Mouse (Mus musculus) embryonic facial prominence, embryonic 14.5 days (tissue): ENCODE measurements around the gene Krtap3-3. TPM values are rescaled to one million over a fixed set of nuclear protein-coding genes. Genes with fewer than 3 reads are reported as not detected.

Experiments used
- ATAC-seq: fragments of 200-750 bp; cut with Nextera tagmentation; 2 replicates; pipeline ENCODE4 v1.8.0; 2017; ENCODE audit warnings: low read depth, moderate number of reproducible peaks, moderate TSS enrichment
- DNase-seq: peaks from one replicate; pipeline ENCODE4 v3.0.0-alpha.2; 2015; ENCODE audit warnings: low spot score
- H3K27ac ChIP-seq: fragments of 300-500 bp; sonication (generic); replicated peaks from 2 replicates; pipeline ENCODE4 v1.5.1; 2014; ENCODE audit warnings: low read depth, mild to moderate bottlenecking, low read length, moderate library complexity
- H3K27me3 ChIP-seq: fragments of 300-500 bp; sonication (generic); replicated peaks from 2 replicates; pipeline ENCODE4 v1.6.1; 2014; ENCODE audit warnings: low read length; ENCODE audit not compliant: control insufficient read depth, insufficient read depth
- H3K36me3 ChIP-seq: fragments of 300-500 bp; sonication (generic); 2 replicates; pipeline ENCODE4 v1.6.1; 2014; ENCODE audit warnings: low read length, mixed read lengths; ENCODE audit not compliant: control insufficient read depth, insufficient read depth
- H3K4me1 ChIP-seq: fragments of 300-500 bp; sonication (generic); 2 replicates; pipeline ENCODE4 v1.6.1; 2014; ENCODE audit warnings: antibody characterized with exemption, low read length; ENCODE audit not compliant: control insufficient read depth, insufficient read depth
- H3K4me2 ChIP-seq: fragments of 300-500 bp; sonication (generic); 2 replicates; pipeline ENCODE4 v1.6.1; 2014; ENCODE audit warnings: low read depth, mild to moderate bottlenecking, low read length, moderate library complexity, mixed read lengths
- H3K4me3 ChIP-seq: fragments of 300-500 bp; sonication (generic); 2 replicates; pipeline ENCODE4 v1.5.1; 2014; ENCODE audit warnings: low read depth, mild to moderate bottlenecking, low read length
- H3K9ac ChIP-seq: fragments of 300-500 bp; sonication (generic); 2 replicates; pipeline ENCODE4 v1.6.1; 2014; ENCODE audit warnings: low read depth, mild to moderate bottlenecking, low read length, moderate library complexity, mixed read lengths
- H3K9me3 ChIP-seq: fragments of 300-500 bp; sonication (generic); 2 replicates; pipeline ENCODE4 v1.6.1; 2016; ENCODE audit warnings: low read length; ENCODE audit not compliant: control insufficient read depth
- WGBS: fragments of 180-500 bp; shearing (Covaris S2); extraction: QIAGEN DNeasy Blood & Tissue Kit; methylation state at CpG from one replicate; pipeline ENCODE4 v1.1.7; 2014; 5-methylcytosine and 5-hydroxymethylcytosine counted together
- polyA plus RNA-seq: library from polyadenylated mRNA; unstranded; fragments of >200 nt; fragmentation: Nextera tagmentation; extraction: Ambion mirVana; gene quantifications from 2 replicates; pipeline ENCODE4 v1.2.1, GENCODE M21; 2014

The Krtap3-3 gene
- polyA plus RNA-seq, 1 experiment from 2014 or later, result 1.0 TPM

- no peak within 1 kb of the TSS for H3K27ac ChIP-seq
- no peaks in the 10 kb centered on the region for H3K27me3 ChIP-seq
- H3K36me3 ChIP-seq, result no peaks in the 10 kb centered on the region
- no peak within 1 kb of the TSS for H3K4me2 ChIP-seq
- no peak within 1 kb of the TSS for H3K9ac ChIP-seq
- no peak within 1 kb of the TSS for H3K4me3 ChIP-seq
- no peaks in the 10 kb centered on the region for H3K4me1 ChIP-seq
- 81% methylated on average over 13 of the region's 13 CpGs for WGBS
- ATAC-seq (no peak), DNase-seq (no peak)
- no peaks in the 10 kb centered on the region for H3K9me3 ChIP-seq
Observed at GRCm38 (mm10) chr11:99521288-99521860, 29.3 kb downstream of the Krtap3-3 start, which contains the start of gene Krt39. Gene Krt39 (minus strand): TSS chr11:99521338.

- Histone ChIP-seq H3K9me3 (no peaks in the 10 kb centered on the region), H3K36me3 (no peaks in the 10 kb centered on the region), H3K4me2 (no peak overlapping the region), H3K9ac (no peak overlapping the region), H3K27ac (no peak overlapping the region), H3K27me3 (no peaks in the 10 kb centered on the region), H3K4me3 (no peak overlapping the region), H3K4me1 (no peaks in the 10 kb centered on the region)
- DNase-seq, result peak; percentile 73
- 0 out of 2 replicates have a peak, but pooled peaks have one; percentile 47 for ATAC-seq
- 77% methylated on average over 8 of the region's 8 CpGs for WGBS
Observed at GRCm38 (mm10) chr11:99514098-99514497, 36.6 kb downstream of the Krtap3-3 start.

Other genes with a start within 250 kb of the Krtap3-3 start
- 4.4 and 6.2 TPM in 2 replicates for gene Krt25, start 227.9 kb downstream of the Krtap3-3 start, polyA plus RNA-seq
- 0.24 and 0.42 TPM in 2 replicates for gene Krt26, start 212.9 kb downstream of the Krtap3-3 start, polyA plus RNA-seq
- 3.2 and 6.1 TPM in 2 replicates for gene Krt27, start 199.8 kb downstream of the Krtap3-3 start, polyA plus RNA-seq
- gene Krt28, start 176.0 kb downstream of the Krtap3-3 start, polyA plus RNA-seq, result 2.8 and 3.4 TPM in 2 replicates
- 76.8 and 167 TPM in 2 replicates for gene Krt10, start 161.5 kb downstream of the Krtap3-3 start, polyA plus RNA-seq
- gene Krt12, start 128.6 kb downstream of the Krtap3-3 start, polyA plus RNA-seq, result 0.22 TPM in 1 of 2 replicates, not detected in the other
- 0.33 TPM in 1 of 2 replicates, not detected in the other for gene Krt20, start 112.7 kb downstream of the Krtap3-3 start, polyA plus RNA-seq
- gene Krt23, start 57.7 kb downstream of the Krtap3-3 start, polyA plus RNA-seq, result 8.7 and 11.9 TPM in 2 replicates
- gene Krt39, start 29.5 kb downstream of the Krtap3-3 start, polyA plus RNA-seq, result not detected in 2 replicates
- not detected in 2 replicates for gene Krt40, start 7.7 kb downstream of the Krtap3-3 start, polyA plus RNA-seq
- not detected in 2 replicates for gene Krtap3-2, start 6.0 kb upstream of the Krtap3-3 start, polyA plus RNA-seq
- gene Gm11939, start 8.6 kb upstream of the Krtap3-3 start, polyA plus RNA-seq, result not detected in 2 replicates
- gene Krtap3-1, start 15.8 kb upstream of the Krtap3-3 start, polyA plus RNA-seq, result 0.51 TPM in 1 of 2 replicates, not detected in the other
- not detected in 2 replicates for gene Krtap1-5, start 30.2 kb upstream of the Krtap3-3 start, polyA plus RNA-seq
- not detected in 2 replicates for gene Krtap1-4, start 32.8 kb upstream of the Krtap3-3 start, polyA plus RNA-seq
- gene Krtap1-3, start 40.5 kb upstream of the Krtap3-3 start, polyA plus RNA-seq, result 0.26 TPM in 1 of 2 replicates, not detected in the other
- not detected in 2 replicates for gene Krtap9-3, start 47.2 kb upstream of the Krtap3-3 start, polyA plus RNA-seq
- gene Gm11938, start 52.4 kb upstream of the Krtap3-3 start, polyA plus RNA-seq, result not detected in 2 replicates
- gene Gm11937, start 59.3 kb upstream of the Krtap3-3 start, polyA plus RNA-seq, result not detected in 2 replicates
- 0.54 TPM in 1 of 2 replicates, not detected in the other for gene Krtap2-4, start 64.0 kb upstream of the Krtap3-3 start, polyA plus RNA-seq
- gene Gm11562, start 69.6 kb upstream of the Krtap3-3 start, polyA plus RNA-seq, result not detected in 2 replicates
- gene Krtap4-1, start 77.4 kb upstream of the Krtap3-3 start, polyA plus RNA-seq, result not detected in 2 replicates
- gene Krtap4-2, start 84.2 kb upstream of the Krtap3-3 start, polyA plus RNA-seq, result not detected in 2 replicates
- gene Krtap4-7, start 93.2 kb upstream of the Krtap3-3 start, polyA plus RNA-seq, result 0.29 TPM in 1 of 2 replicates, not detected in the other
- gene Gm11555, start 99.4 kb upstream of the Krtap3-3 start, polyA plus RNA-seq, result not detected in 2 replicates
- 0.17 TPM in 1 of 2 replicates, not detected in the other for gene Gm11563, start 108.1 kb upstream of the Krtap3-3 start, polyA plus RNA-seq
- gene Krtap4-6, start 115.1 kb upstream of the Krtap3-3 start, polyA plus RNA-seq, result not detected in 2 replicates
- gene Gm14190, start 139.9 kb upstream of the Krtap3-3 start, polyA plus RNA-seq, result not detected in 2 replicates
- not detected in 2 replicates for gene Gm14180, start 183.4 kb upstream of the Krtap3-3 start, polyA plus RNA-seq
- not detected in 2 replicates for gene Gm11595, start 222.0 kb upstream of the Krtap3-3 start, polyA plus RNA-seq
- gene Krtap4-8, start 229.8 kb upstream of the Krtap3-3 start, polyA plus RNA-seq, result not detected in 2 replicates
- gene Krtap4-9, start 234.3 kb upstream of the Krtap3-3 start, polyA plus RNA-seq, result not detected in 2 replicates
- gene Gm11596, start 242.6 kb upstream of the Krtap3-3 start, polyA plus RNA-seq, result not detected in 2 replicates
- gene Gm11569, start 248.1 kb upstream of the Krtap3-3 start, polyA plus RNA-seq, result not detected in 2 replicates